Mouse (Mus musculus) heart, postnatal 25 days (tissue): Measurements from ENCODE around the gene Tnk1. TPM values are rescaled to one million over a fixed set of nuclear protein-coding genes. Genes with fewer than 3 reads are reported as not detected.

ENCODE experiments used
- DNase-seq: peaks from one replicate; pipeline ENCODE4 v3.0.0; 2022; ENCODE audit warnings: low spot score
- intact Hi-C: fragments of 180-260 bp; cut with DNase I; formaldehyde crosslinking; loops from one replicate; pipeline ENCODE4 v1.15.1; 2025
- microRNA-seq: library from miRNA; unstranded; fragments of <30 nt; microRNA quantifications from one replicate; pipeline ENCODE4 v1.2.0, GENCODE M21; 2022
- total RNA-seq, 2 experiments: library from RNA; stranded (reverse); gene quantifications; 2 replicates each; pipeline ENCODE4 v1.2.3; 2021

Gene Tnk1
- total RNA-seq, 2 experiments from 2014 or later: 0.14 TPM; not detected in 1

GRCm38 (mm10) chr11:69810280-69810679, 48.2 kb downstream of the Tnk1 start:
- no peak for DNase-seq
- intact Hi-C loops: loop anchor here (2.0 kb wide), 1 partner anchor 17 kb away; no protein-coding TSS in a partner anchor

- DNase-seq: no peak
- intact Hi-C loops: no loop called here
Measured at GRCm38 (mm10) chr11:69807641-69808040, 50.9 kb downstream of the Tnk1 start.

- no peak for DNase-seq
- intact Hi-C loops: no loop called here
Measured at GRCm38 (mm10) chr11:69806378-69806777, 52.2 kb downstream of the Tnk1 start.

- intact Hi-C loops: no loop called here
- no peak for DNase-seq
Measured at GRCm38 (mm10) chr11:69804972-69805909, 53.3 kb downstream of the Tnk1 start, which contains the start of gene Tmem102. Gene Tmem102 (minus strand): TSS chr11:69805624.

GRCm38 (mm10) chr11:69804652-69804940, 53.9 kb downstream of the Tnk1 start:
- peak; percentile 38 for DNase-seq
- intact Hi-C loops: no loop called here

GRCm38 (mm10) chr11:69803786-69804651, 54.5 kb downstream of the Tnk1 start:
- DNase-seq: peak; percentile 68
- intact Hi-C loops: loop anchor here (2.0 kb wide), 2 partner anchors 37 to 73 kb away; no protein-coding TSS in a partner anchor

GRCm38 (mm10) chr11:69803328-69803727, 55.2 kb downstream of the Tnk1 start:
- intact Hi-C loops: loop anchor here (2.0 kb wide), 2 partner anchors 37 to 73 kb away; no protein-coding TSS in a partner anchor

GRCm38 (mm10) chr11:69802648-69803105, 55.9 kb downstream of the Tnk1 start:
- intact Hi-C loops: loop anchor here (2.0 kb wide), 2 partner anchors 36 to 74 kb away; no protein-coding TSS in a partner anchor
- peak; percentile 85 for DNase-seq

More at GRCm38 (mm10) chr11:69803328-69803727, 55.2 kb downstream of the Tnk1 start:
- DNase-seq: no peak

GRCm38 (mm10) chr11:69801379-69801977, 57.1 kb downstream of the Tnk1 start, which contains the start of gene Fgf11:
Gene Fgf11 (minus strand): TSS chr11:69801857.
- intact Hi-C loops: no loop called here
- no peak for DNase-seq

Small RNAs within 50 kb of the gene (microRNA-seq; reads per million reads assigned to microRNA genes)
- not detected for gene Mir6924

Other genes starting within 250 kb of the Tnk1 start
- gene Shbg, start 240.8 kb downstream of the Tnk1 start, total RNA-seq: not detected
- 1 to 10 TPM; 2.3 to 2.5 TPM for gene Sat2, start 236.7 kb downstream of the Tnk1 start, total RNA-seq
- 10 to 100 TPM; 81.8 to 84.9 TPM for gene Fxr2, start 225.7 kb downstream of the Tnk1 start, total RNA-seq
- not detected for gene Sox15, start 203.4 kb downstream of the Tnk1 start, total RNA-seq
- gene Mpdu1, start 196.1 kb downstream of the Tnk1 start, total RNA-seq: 10 to 100 TPM; 15.2 to 16.5 TPM
- gene Cd68, start 192.6 kb downstream of the Tnk1 start, total RNA-seq: 1 to 10 TPM; 7.1 to 7.7 TPM
- gene Eif4a1, start 186.3 kb downstream of the Tnk1 start, total RNA-seq: 100 to 1,000 TPM; 201 to 206 TPM
- 10 to 100 TPM; 31.7 to 33.5 TPM for gene Senp3, start 176.6 kb downstream of the Tnk1 start, total RNA-seq
- 1 to 10 TPM; 1.6 to 2.1 TPM for gene Tnfsf13, start 172.9 kb downstream of the Tnk1 start, total RNA-seq
- 10 to 100 TPM; 14.5 to 16.4 TPM for gene Tnfsf12, start 162.9 kb downstream of the Tnk1 start, total RNA-seq
- gene Tnfsfm13, start 162.6 kb downstream of the Tnk1 start, total RNA-seq: 1 to 10 TPM; 3.2 to 4.5 TPM
- gene Polr2a, start 100.1 kb downstream of the Tnk1 start, total RNA-seq: 10 to 100 TPM; 28.6 to 30.4 TPM
- gene Slc35g3, start 96.8 kb downstream of the Tnk1 start, total RNA-seq: not detected
- gene Zbtb4, start 92.8 kb downstream of the Tnk1 start, total RNA-seq: 10 to 100 TPM; 33.3 to 39.6 TPM
- 1 to 10 TPM; 4.8 to 5.0 TPM for gene Chrnb1, start 62.8 kb downstream of the Tnk1 start, total RNA-seq
- gene Fgf11, start 56.9 kb downstream of the Tnk1 start, total RNA-seq: 1 to 10 TPM; 2.2 to 2.4 TPM
- under 1 TPM; 0.26 to 0.45 TPM for gene Tmem102, start 53.1 kb downstream of the Tnk1 start, total RNA-seq
- not detected for gene Gm39566, start 43.4 kb downstream of the Tnk1 start, total RNA-seq
- not detected for gene Spem2, start 40.3 kb downstream of the Tnk1 start, total RNA-seq
- not detected for gene Spem1, start 36.5 kb downstream of the Tnk1 start, total RNA-seq
- 1 to 10 TPM; 4.4 to 5.4 TPM for gene Nlgn2, start 20.9 kb downstream of the Tnk1 start, total RNA-seq
- 100 to 1,000 TPM; 186 to 199 TPM for gene Tmem256, start 20.2 kb downstream of the Tnk1 start, total RNA-seq
- 10 to 100 TPM; 24.4 to 24.9 TPM for gene Plscr3, start 12.4 kb downstream of the Tnk1 start, total RNA-seq
- not detected for gene Tmem95, start 19.3 kb upstream of the Tnk1 start, total RNA-seq
- 1 to 10 TPM; 2.5 to 3.5 TPM for gene Kctd11, start 22.7 kb upstream of the Tnk1 start, total RNA-seq
- gene Acap1, start 36.8 kb upstream of the Tnk1 start, total RNA-seq: 1 to 10 TPM in 1 of 2 experiments, under 1 TPM in 1; 0.88 to 1.1 TPM
- under 1 TPM; 0.17 to 0.23 TPM for gene 2810408A11Rik, start 42.3 kb upstream of the Tnk1 start, total RNA-seq
- gene Neurl4, start 42.3 kb upstream of the Tnk1 start, total RNA-seq: 10 to 100 TPM; 44.9 to 46.0 TPM
- 10 to 100 TPM; 24.1 to 26.7 TPM for gene Gps2, start 55.2 kb upstream of the Tnk1 start, total RNA-seq
- gene Eif5a, start 63.2 kb upstream of the Tnk1 start, total RNA-seq: 100 to 1,000 TPM; 427 TPM
- gene Ybx2, start 77.1 kb upstream of the Tnk1 start, total RNA-seq: 10 to 100 TPM; 18.8 to 23.4 TPM
- gene Slc2a4, start 89.5 kb upstream of the Tnk1 start, total RNA-seq: 100 to 1,000 TPM; 325 to 365 TPM
- gene Cldn7, start 106.0 kb upstream of the Tnk1 start, total RNA-seq: not detected
- 100 to 1,000 TPM; 149 to 180 TPM for gene Ctdnep1, start 122.4 kb upstream of the Tnk1 start, total RNA-seq
- 10 to 100 TPM; 48.3 to 51.5 TPM for gene Elp5, start 123.8 kb upstream of the Tnk1 start, total RNA-seq
- 100 to 1,000 TPM; 274 to 291 TPM for gene Gabarap, start 132.4 kb upstream of the Tnk1 start, total RNA-seq
- gene Phf23, start 137.0 kb upstream of the Tnk1 start, total RNA-seq: 10 to 100 TPM; 22.6 to 25.3 TPM
- 1 to 10 TPM; 3.9 to 5.2 TPM for gene Dvl2, start 141.9 kb upstream of the Tnk1 start, total RNA-seq
- 1,000 to 10,000 TPM; 1,206 to 1,290 TPM for gene Acadvl, start 156.7 kb upstream of the Tnk1 start, total RNA-seq
- 1 to 10 TPM; 6.6 to 8.1 TPM for gene Dlg4, start 158.2 kb upstream of the Tnk1 start, total RNA-seq
- not detected for gene Asgr1, start 195.4 kb upstream of the Tnk1 start, total RNA-seq
- gene Asgr2, start 233.9 kb upstream of the Tnk1 start, total RNA-seq: not detected